Mouse (Mus musculus): ENCODE data around the gene Tap2. TPM values are rescaled to one million over a fixed set of nuclear protein-coding genes. Genes with fewer than 3 reads are reported as not detected.
A peak's percentile ranks its signal among the peaks of the same experiment; 100 is the strongest.

The Tap2 gene
- polyA plus RNA-seq (2015; fragmentation: Nextera tagmentation; extraction: Ambion mirVana): 1.9 and 15.0 TPM in 2 replicates

DNA sequence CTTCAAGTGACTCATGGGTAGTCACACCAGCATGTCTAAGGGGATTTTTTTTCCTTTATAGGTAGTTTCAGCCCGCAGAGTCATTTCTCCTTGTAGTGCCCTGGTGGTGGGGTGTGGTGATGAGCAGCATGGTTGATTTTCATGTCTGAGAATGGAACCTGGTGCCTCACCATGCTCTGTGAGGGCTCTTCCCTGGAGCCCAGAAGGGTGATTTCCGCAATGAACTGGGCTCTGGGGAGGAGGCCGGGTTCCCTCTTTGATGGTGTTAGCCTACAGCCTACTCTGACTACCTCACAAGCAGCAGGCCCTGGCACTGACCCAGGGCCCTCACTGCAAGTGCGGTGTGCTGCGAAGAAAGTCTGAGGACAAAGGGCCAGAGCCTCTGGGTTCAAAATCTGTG is at the start of gene Tap2:
Tap2 (plus strand) TSS at position 84 of the 400 bp plus-strand sequence.
- WGBS: 70% methylated on average over 5 of the region's 5 CpGs
- peak within 1 kb of the TSS; percentile 59 for H3K4me3 ChIP-seq (replicated peaks)
- H3K4me1 ChIP-seq: peaks cover 13% of the 10 kb centered on the region
- no peak for ATAC-seq (ENCODE audit: low FRiP score)
- H3K36me3 ChIP-seq: no peaks in the 10 kb centered on the region
- H3K27me3 ChIP-seq (replicated peaks): peaks cover 65% of the 10 kb centered on the region
- H3K9ac ChIP-seq (replicated peaks): peak within 1 kb of the TSS; percentile 51
- H3K27ac ChIP-seq (replicated peaks): no peak within 1 kb of the TSS
- peak within 1 kb of the TSS; percentile 81 for H3K4me2 ChIP-seq
- no peaks in the 10 kb centered on the region for H3K9me3 ChIP-seq (replicated peaks)

DNA sequence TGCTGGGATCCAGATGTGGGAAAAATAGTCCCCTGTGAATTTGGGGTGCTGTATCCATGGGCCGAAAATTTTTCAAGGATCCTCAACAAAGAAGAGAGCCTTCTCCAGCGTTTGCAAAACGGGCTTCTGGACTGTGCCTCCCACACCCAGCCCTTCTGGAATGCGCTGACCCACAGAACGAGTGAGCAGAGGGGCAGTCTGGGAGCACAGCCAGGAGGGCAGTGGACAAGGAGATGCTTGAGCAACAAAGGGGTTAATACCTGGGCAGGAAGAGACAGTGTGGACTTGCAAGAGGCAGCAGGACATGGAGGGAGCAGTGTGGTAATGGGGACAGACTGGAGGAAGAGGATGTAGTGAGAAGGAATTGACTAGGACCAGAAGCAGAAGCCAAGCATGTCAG is 47.8 kb upstream of the Tap2 start:
- no peaks in the 10 kb centered on the region for H3K4me1 ChIP-seq
- H3K9ac ChIP-seq (replicated peaks): no peak overlapping the region
- 61% methylated on average over 5 of the region's 5 CpGs for WGBS
- no peak for ATAC-seq (ENCODE audit: low FRiP score)
- no peaks in the 10 kb centered on the region for H3K36me3 ChIP-seq
- H3K4me2 ChIP-seq: no peak overlapping the region
- H3K9me3 ChIP-seq (replicated peaks): no peaks in the 10 kb centered on the region; the same call in 1 of the 2 replicates
- H3K27me3 ChIP-seq (replicated peaks): no peaks in the 10 kb centered on the region
- no peak overlapping the region for H3K4me3 ChIP-seq (replicated peaks)
- H3K27ac ChIP-seq (replicated peaks): no peak overlapping the region

DNA sequence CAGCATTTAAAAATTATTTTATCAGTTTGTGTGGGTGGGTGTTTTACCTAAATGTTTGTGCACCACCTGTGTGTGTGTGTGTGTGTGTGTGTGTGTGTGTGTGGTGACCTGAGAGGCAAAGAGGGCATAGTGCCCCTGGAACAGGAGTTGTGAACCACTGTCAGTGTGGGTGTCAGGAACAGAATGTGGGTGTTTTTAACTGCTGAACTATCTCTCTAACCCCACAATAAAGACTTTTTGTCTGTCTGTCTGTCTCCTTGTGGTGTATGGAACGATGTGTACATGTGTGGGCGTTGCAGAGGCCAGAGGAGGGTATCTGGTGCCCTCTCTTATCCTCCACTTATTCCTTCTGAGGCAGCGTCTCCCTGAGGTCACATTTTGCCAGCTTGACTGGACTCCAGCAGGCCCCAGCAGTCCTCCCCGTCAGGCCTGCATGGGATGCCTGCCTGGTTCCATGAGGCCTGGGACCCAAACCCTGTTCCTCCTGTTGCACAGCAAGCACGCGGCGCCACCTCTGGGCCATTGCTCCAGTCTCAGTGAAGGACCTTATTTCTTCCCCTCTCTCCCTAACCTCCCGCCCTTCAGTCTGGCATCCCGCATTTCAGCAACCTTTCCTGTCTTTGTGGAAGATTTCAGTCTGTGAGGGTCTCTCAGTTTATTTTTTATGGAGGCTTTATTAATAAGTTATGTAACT is 39.0 kb upstream of the Tap2 start:
- H3K4me2 ChIP-seq: no peak overlapping the region
- H3K4me1 ChIP-seq: no peaks in the 10 kb centered on the region
- H3K4me3 ChIP-seq (replicated peaks): no peak overlapping the region
- no peaks in the 10 kb centered on the region; the same call in 1 of the 2 replicates for H3K9me3 ChIP-seq (replicated peaks)
- no peak overlapping the region for H3K9ac ChIP-seq (replicated peaks)
- 50% methylated on average over 9 of the region's 9 CpGs for WGBS
- H3K36me3 ChIP-seq: no peaks in the 10 kb centered on the region
- ATAC-seq (ENCODE audit: low FRiP score): no peak
- H3K27me3 ChIP-seq (replicated peaks): no peaks in the 10 kb centered on the region
- no peak overlapping the region for H3K27ac ChIP-seq (replicated peaks)

DNA sequence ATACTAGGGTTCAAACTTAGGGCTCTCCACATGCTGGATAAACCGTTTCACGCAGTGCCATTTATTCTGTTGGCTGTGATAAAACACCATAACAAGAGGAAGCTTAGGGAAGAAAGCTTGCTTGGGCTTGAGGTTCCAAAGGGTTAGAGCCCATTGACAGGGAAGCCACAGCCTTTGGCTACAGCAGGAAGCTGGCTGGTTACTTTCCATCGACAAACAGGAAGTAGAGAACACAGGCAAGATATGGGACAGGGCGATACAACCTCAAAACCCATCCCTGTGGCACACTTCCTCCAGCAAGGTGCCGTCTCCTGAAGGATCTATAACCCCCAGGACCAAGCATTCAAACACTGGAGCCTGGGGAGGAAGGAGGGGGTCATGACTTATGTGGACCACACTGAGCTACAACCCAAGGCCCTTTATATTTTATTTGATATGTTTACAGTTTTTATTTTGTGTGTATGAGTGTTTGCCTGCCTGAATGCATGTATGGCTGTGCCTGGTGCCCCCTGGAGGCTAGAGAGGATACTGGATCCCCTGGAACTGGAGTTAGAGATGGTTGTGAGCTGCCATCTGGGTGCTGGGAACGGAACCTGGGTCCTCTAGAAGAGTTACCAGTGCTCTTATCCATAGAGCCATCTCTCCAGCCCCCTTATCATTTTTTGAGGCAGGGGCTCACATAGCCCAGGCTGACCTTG is 38.1 kb upstream of the Tap2 start:
- H3K36me3 ChIP-seq: no peaks in the 10 kb centered on the region
- 82% methylated on average over 6 of the region's 6 CpGs for WGBS

DNA sequence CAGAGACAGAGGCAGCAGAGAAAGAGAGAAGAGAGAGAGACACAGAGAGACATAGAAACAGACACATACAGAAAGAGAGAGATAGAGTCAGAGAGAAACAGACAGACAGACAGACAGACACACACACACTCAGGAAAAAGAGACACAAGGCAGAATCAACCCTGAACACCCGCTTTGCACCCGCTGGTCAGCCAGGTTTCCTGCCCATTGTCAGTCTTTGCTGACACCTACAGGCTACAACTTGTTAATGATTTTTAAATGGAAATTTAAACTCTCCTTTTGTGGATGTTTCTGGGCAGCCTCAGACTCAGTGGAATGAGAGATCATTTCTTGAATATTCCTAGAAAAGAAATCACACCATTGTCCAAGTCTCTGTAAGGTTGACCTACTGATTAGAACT is 34.0 kb upstream of the Tap2 start:
- no peaks in the 10 kb centered on the region for H3K4me1 ChIP-seq
- no peak overlapping the region for H3K27ac ChIP-seq (replicated peaks)
- H3K4me3 ChIP-seq (replicated peaks): no peak overlapping the region
- H3K9me3 ChIP-seq (replicated peaks): no peaks in the 10 kb centered on the region
- H3K36me3 ChIP-seq: no peaks in the 10 kb centered on the region
- no peaks in the 10 kb centered on the region; the same call in 1 of the 2 replicates for H3K27me3 ChIP-seq (replicated peaks)
- H3K9ac ChIP-seq (replicated peaks): no peak overlapping the region
- H3K4me2 ChIP-seq: no peak overlapping the region
- ATAC-seq (ENCODE audit: low FRiP score): no peak
- WGBS: 0% methylated on average over 2 of the region's 2 CpGs

More for the DNA sequence above, 38.1 kb upstream of the Tap2 start:
- Histone ChIP-seq H3K9me3 (replicated peaks) (no peaks in the 10 kb centered on the region; the same call in 1 of the 2 replicates), H3K4me3 (replicated peaks) (no peak overlapping the region), H3K4me1 (no peaks in the 10 kb centered on the region), H3K4me2 (no peak overlapping the region), H3K9ac (replicated peaks) (no peak overlapping the region), H3K27me3 (replicated peaks) (no peaks in the 10 kb centered on the region), H3K27ac (replicated peaks) (no peak overlapping the region)
- no peak for ATAC-seq (ENCODE audit: low FRiP score)

DNA sequence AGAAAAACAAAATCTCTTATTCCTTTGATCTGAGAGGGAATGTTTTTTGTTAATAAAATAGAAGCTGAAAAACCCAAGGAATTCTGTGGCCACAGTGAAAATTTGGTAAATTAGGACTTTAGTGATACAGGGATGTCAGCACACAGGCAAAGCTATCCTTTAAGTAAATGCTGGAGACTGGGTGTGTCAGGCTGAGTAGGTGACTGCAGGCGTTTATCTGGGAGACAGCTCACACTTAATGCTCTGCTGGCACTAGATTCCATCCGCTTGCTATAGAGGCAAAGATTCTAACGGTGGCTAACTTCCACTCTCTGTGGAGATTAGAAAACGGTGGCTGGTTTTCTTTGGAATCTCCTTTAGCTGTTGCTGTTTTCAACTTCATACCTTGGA is 32.8 kb upstream of the Tap2 start:
- H3K9ac ChIP-seq (replicated peaks): no peak overlapping the region
- no peaks in the 10 kb centered on the region for H3K36me3 ChIP-seq
- no peak for ATAC-seq (ENCODE audit: low FRiP score)
- H3K9me3 ChIP-seq (replicated peaks): no peaks in the 10 kb centered on the region
- 31% methylated on average over 4 of the region's 4 CpGs for WGBS
- H3K4me3 ChIP-seq (replicated peaks): no peak overlapping the region
- no peaks in the 10 kb centered on the region for H3K4me1 ChIP-seq
- no peak overlapping the region for H3K27ac ChIP-seq (replicated peaks)
- no peak overlapping the region for H3K4me2 ChIP-seq
- peaks cover 3% of the 10 kb centered on the region; the same call in 1 of the 2 replicates for H3K27me3 ChIP-seq (replicated peaks)

DNA sequence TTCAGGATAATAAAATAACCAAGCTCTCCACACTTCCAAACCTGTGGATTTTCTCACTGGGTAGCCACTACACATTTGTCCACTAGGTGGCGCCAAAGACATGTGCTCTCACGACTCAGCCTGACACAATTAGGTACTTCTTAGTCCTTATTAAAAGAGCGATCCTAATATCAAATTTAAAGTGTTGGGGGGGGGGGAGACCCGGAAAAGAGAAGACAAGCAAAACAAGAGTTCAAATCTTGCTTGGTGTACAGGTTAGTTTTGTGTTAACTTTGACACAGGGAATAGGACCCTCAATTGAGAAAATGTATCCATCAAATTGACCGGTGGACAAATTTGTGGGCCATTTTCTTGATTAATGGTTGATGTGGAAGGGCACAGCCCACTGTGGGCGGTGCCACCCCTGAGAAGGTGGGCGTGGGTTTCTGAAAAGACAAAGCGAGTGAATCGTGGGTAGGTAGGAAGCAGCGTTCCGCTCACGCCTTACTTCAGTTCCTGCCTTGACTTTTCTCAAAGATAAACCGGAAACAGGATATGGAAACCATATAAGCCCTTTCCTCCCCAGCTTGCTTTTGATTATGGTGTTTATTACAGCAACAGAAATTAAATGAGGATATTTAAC is 32.3 kb upstream of the Tap2 start:
- Histone ChIP-seq H3K4me2 (no peak overlapping the region), H3K27ac (replicated peaks) (no peak overlapping the region), H3K4me1 (no peaks in the 10 kb centered on the region), H3K36me3 (no peaks in the 10 kb centered on the region), H3K27me3 (replicated peaks) (peaks cover 4% of the 10 kb centered on the region; the same call in 1 of the 2 replicates), H3K9ac (replicated peaks) (no peak overlapping the region), H3K9me3 (replicated peaks) (no peaks in the 10 kb centered on the region), H3K4me3 (replicated peaks) (no peak overlapping the region)
- no peak for ATAC-seq (ENCODE audit: low FRiP score)
- 44% methylated on average over 13 of the region's 13 CpGs for WGBS

DNA sequence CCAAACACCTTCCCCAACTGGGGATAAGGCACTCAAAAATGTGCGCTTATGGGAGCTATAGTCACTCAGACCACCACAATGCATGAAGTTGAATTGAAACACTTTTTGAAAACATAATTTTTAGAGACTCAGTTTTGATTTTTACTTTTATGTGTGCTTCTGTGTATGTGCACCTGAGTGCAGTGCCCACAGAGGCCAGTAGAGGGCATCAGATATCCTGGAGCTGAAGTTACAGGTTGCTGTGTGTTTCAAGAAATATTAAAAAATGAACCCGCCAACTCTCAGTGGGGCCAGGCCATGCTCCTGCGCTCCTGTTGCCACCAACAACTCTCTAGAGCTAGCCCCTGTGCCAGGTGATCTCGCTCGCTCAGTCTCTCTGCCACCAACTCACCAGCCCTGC is 30.8 kb upstream of the Tap2 start:
- no peak overlapping the region for H3K4me2 ChIP-seq
- H3K36me3 ChIP-seq: no peaks in the 10 kb centered on the region
- no peaks in the 10 kb centered on the region for H3K9me3 ChIP-seq (replicated peaks)
- 94% methylated on average over 5 of the region's 5 CpGs for WGBS
- H3K9ac ChIP-seq (replicated peaks): no peak overlapping the region
- H3K27me3 ChIP-seq (replicated peaks): peaks cover 4% of the 10 kb centered on the region; the same call in 1 of the 2 replicates
- ATAC-seq (ENCODE audit: low FRiP score): no peak
- H3K27ac ChIP-seq (replicated peaks): no peak overlapping the region
- H3K4me3 ChIP-seq (replicated peaks): no peak overlapping the region
- no peaks in the 10 kb centered on the region for H3K4me1 ChIP-seq

DNA sequence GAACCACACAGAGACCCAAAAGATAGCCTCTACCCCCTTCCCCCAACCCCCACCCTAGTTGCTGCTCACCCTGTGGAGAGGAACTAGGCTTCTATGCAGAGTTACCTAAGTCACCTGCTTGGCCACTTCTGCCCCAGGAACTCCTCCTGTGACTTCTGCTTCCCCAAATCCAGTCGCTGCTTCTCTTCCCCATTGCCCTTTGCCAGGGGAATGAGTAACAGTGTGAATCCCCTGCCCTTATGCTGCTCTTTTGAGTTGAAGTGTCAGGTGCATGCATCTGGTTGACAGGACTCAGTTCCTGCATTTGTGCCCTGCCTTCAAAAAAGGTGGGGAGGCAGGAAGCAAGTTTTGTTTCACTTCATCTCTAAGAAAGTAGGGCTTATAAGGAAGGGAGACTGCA is 29.3 kb upstream of the Tap2 start:
- WGBS: 72% methylated on average over 1 of the region's 1 CpGs
- no peak for ATAC-seq (ENCODE audit: low FRiP score)
- Histone ChIP-seq H3K27ac (replicated peaks) (no peak overlapping the region), H3K27me3 (replicated peaks) (peaks cover 4% of the 10 kb centered on the region; the same call in 1 of the 2 replicates), H3K36me3 (no peaks in the 10 kb centered on the region), H3K9ac (replicated peaks) (no peak overlapping the region), H3K9me3 (replicated peaks) (no peaks in the 10 kb centered on the region), H3K4me3 (replicated peaks) (no peak overlapping the region), H3K4me1 (no peaks in the 10 kb centered on the region), H3K4me2 (no peak overlapping the region)

DNA sequence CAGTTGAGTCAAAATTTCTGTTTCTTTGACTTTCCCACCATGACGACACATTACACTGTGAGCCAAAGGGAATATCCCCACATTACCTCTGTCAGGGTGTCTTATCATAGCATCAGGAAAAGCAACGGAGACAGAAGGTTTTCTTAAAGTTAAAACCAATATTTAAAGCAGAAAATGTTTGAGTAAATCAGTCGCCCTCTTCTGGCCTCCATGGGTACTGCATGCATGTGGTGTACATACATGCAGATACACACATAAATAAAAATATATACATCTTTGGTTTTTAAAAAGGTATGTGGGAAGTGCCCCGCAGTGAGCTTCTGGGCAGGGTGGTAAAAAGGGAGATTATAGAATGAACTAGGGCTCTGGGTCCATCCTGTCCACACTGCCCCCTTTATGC is 26.1 kb upstream of the Tap2 start:
- no peaks in the 10 kb centered on the region for H3K36me3 ChIP-seq
- H3K27me3 ChIP-seq (replicated peaks): peaks cover 4% of the 10 kb centered on the region; the same call in 1 of the 2 replicates
- WGBS: 76% methylated on average over 4 of the region's 4 CpGs
- no peak overlapping the region for H3K9ac ChIP-seq (replicated peaks)
- H3K9me3 ChIP-seq (replicated peaks): no peaks in the 10 kb centered on the region
- no peak overlapping the region for H3K4me2 ChIP-seq
- H3K27ac ChIP-seq (replicated peaks): no peak overlapping the region
- no peaks in the 10 kb centered on the region for H3K4me1 ChIP-seq
- no peak for ATAC-seq (ENCODE audit: low FRiP score)
- H3K4me3 ChIP-seq (replicated peaks): no peak overlapping the region

DNA sequence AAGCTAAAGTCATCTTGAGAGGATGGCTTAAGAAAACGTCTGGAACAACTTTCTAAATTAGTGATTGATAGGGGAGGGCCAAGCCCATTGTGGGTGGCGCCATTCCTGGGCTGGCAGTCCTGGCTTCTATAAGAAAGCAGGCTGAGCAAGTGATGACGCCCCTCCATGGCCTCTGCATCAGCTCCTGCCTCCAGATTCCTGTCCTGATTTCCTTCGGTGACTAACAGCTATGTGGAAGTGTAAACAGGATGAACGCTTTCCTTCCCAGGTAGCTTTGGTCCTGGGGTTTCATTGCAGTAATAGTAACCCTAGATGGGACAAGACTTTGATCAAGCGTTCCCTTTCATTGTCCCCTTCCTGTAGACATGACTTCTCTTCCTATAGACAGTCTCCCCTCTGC is 24.3 kb upstream of the Tap2 start:
- no peak overlapping the region for H3K27ac ChIP-seq (replicated peaks)

More for the DNA sequence above, 24.3 kb upstream of the Tap2 start:
- no peak overlapping the region for H3K4me2 ChIP-seq
- no peak overlapping the region for H3K4me3 ChIP-seq (replicated peaks)
- no peak overlapping the region for H3K9ac ChIP-seq (replicated peaks)
- H3K27me3 ChIP-seq (replicated peaks): peaks cover 11% of the 10 kb centered on the region
- H3K4me1 ChIP-seq: no peaks in the 10 kb centered on the region
- no peaks in the 10 kb centered on the region for H3K9me3 ChIP-seq (replicated peaks)
- 71% methylated on average over 6 of the region's 6 CpGs for WGBS
- no peak for ATAC-seq (ENCODE audit: low FRiP score)
- no peaks in the 10 kb centered on the region for H3K36me3 ChIP-seq
